Mouse (Mus musculus): ENCODE data around the gene Slc26a1.
"Not testable (repeated sequence)": the region's sequence is repeated elsewhere in the genome, so short reads cannot be mapped to it uniquely, and the experiment has no call there.

Slc26a1 gene

DNA sequence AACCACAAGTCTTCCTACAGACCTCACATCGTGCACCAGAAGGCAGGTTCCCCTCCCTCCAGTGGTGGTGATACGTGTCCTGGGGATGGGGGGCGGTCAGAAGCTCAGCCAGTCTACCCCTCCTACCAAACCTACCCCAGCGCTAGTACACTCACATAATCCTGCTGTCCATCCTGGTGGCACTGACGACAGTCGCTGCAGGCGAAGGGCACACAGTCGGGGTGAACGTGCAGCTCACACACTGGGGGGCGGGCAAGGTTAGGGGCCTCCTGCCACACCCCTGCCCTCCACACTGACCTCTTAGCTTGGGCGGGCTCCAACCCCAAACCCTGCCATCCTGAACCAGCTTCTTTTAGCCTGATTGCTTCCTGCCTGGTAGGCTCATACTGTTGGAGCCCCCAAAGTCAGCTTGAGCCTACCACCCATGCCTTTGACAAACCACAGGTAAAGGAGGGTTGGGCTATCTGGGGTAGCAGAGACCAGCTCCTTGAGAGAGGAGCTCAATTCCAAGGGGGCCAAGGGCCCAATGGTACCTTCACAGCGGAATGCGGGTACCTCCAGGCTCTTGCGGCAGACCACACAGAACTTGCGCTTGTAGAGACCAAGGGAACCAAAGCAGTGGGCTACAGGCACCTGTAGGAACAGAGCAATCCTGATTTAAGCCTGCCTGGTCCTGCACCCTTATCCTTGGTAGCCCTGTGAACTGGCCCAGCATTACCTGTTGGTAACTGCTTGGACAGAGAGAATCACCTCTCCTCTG lies 19.3 kb downstream of the Slc26a1 start:
- DNase-seq (ENCODE audit: low spot score), result no peak

DNA sequence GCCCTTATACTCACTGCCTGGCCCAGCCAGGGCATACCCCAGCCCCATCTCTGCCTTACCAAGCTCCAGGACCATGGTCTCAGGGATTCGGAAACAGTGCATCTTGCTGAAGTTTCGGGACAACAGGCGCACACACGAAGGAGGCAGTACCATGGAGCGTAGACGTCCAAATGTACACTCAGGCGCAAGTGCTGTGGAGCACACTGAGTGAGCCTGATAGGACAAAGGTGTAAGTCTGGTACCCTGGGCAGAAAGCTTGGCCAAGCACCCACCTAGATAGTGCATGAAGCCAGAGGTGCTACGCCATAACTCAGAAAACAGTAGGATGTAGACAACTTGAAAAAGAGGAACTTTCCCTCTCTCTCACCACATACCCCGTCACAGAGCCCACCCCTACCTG lies 20.0 kb downstream of the Slc26a1 start:
- no peak for DNase-seq (ENCODE audit: low spot score)

DNA sequence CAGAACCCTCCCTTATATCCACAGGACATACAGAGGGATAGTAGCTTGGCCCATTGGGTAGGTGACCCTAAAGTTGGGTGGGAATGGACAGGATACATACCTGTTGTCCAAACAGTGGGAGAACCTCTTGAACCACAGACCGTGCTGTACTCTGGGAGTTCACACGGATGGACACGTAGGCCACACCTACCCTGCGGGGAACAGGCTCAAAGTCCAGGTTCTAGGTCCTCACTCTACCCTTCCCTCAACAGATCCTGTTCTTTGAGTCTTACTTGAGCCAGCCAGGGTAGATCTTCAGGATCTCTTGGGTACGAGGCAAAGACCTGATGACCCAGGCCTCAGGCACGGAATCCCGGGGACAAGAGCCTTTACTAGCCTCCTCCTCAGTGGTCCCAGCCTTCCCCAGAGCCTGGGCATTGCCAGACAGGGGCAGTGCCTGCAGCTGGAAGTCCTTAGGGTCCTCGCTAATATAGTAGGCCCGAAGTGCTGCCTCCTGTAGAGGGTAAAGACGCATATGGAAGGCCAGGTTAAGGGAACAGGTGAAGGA lies 20.9 kb downstream of the Slc26a1 start:
- no peak for DNase-seq (ENCODE audit: low spot score)

GRCm38 (mm10) chr5:108653341-108653740 lies 22.0 kb downstream of the Slc26a1 start:
- no peak for DNase-seq (ENCODE audit: low spot score)

- peak; percentile 66 for DNase-seq (ENCODE audit: low spot score)
These were observed 23.5 kb downstream of the Slc26a1 start for GRCm38 (mm10) chr5:108651823-108652222.

GRCm38 (mm10) chr5:108651136-108651720 lies 24.1 kb downstream of the Slc26a1 start:
- DNase-seq (ENCODE audit: low spot score), result no peak

GRCm38 (mm10) chr5:108650341-108650740 lies 25.0 kb downstream of the Slc26a1 start:
- no peak for DNase-seq (ENCODE audit: low spot score)

GRCm38 (mm10) chr5:108648937-108649576 lies 26.3 kb downstream of the Slc26a1 start:
- DNase-seq (ENCODE audit: low spot score), result no peak

GRCm38 (mm10) chr5:108647820-108648465 lies 27.4 kb downstream of the Slc26a1 start:
- no peak for DNase-seq (ENCODE audit: low spot score)

GRCm38 (mm10) chr5:108647311-108647710 lies 28.1 kb downstream of the Slc26a1 start:
- DNase-seq (ENCODE audit: low spot score), result no peak

GRCm38 (mm10) chr5:108646343-108646660 lies 29.1 kb downstream of the Slc26a1 start:
- DNase-seq (ENCODE audit: low spot score), result no peak

GRCm38 (mm10) chr5:108645651-108646342 lies 29.6 kb downstream of the Slc26a1 start:
- DNase-seq (ENCODE audit: low spot score), result no peak

- DNase-seq (ENCODE audit: low spot score), result no peak
These were observed 31.7 kb downstream of the Slc26a1 start for GRCm38 (mm10) chr5:108643674-108644073.

DNA sequence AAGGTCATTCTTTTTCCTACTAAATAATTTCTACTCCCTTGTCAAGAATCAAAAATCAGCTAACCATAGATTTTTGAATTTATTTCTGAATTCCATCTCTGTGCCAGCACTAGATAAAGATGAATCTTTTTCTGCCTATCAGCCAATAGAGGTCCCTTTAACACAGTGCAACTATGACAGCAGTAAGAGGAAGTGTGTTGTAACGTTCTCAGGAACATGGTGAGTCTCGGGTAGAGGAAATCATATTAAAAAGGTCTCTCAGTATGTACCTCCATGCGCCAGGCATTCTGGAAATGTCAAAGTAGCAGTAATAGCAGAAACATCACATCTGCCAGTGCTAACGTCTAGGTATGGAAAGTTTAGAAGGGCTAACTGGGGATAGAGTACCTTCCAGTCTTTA lies 39.2 kb downstream of the Slc26a1 start:
- DNase-seq (ENCODE audit: low spot score), result no peak

- DNase-seq (ENCODE audit: low spot score), result not testable (repeated sequence)
These were observed 41.3 kb downstream of the Slc26a1 start for GRCm38 (mm10) chr5:108634088-108634487.

DNA sequence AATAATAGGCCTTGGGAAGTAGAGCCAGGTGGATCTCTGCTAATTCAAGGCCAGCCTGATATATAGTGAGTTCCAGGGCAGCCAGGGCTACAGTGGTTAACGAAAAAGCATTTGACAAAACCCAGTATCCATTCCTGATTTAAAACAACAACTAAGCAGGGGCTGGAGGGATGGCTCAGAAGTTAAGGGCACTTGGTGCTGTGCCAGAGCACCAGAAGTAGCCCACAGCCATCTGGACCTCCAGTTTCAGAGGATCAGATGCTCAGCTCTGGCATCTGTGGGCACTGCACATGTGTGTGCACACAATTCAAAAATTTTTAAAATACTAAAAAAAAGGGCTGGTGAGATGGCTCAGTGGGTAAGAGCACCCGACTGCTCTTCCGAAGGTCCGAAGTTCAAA lies 41.7 kb downstream of the Slc26a1 start:
- DNase-seq (ENCODE audit: low spot score), result no peak

GRCm38 (mm10) chr5:108629634-108630483 lies 45.5 kb downstream of the Slc26a1 start, which contains the start of the genes Gak and Tmem175:
TSS of gene Gak (minus strand) at chr5:108629755.
TSS of gene Tmem175 (plus strand) at chr5:108629770.
- DNase-seq (ENCODE audit: low spot score), result peak; percentile 87

GRCm38 (mm10) chr5:108628891-108629633 lies 46.3 kb downstream of the Slc26a1 start:
- DNase-seq (ENCODE audit: low spot score), result no peak

- no peak for DNase-seq (ENCODE audit: low spot score)
These were observed 49.2 kb downstream of the Slc26a1 start for GRCm38 (mm10) chr5:108626050-108626660.

GRCm38 (mm10) chr5:108621870-108622269 lies 53.5 kb downstream of the Slc26a1 start:
- peak; percentile 19 for DNase-seq (ENCODE audit: low spot score)

Data from left cerebral cortex, adult 11 months (tissue).